Mouse (Mus musculus): ENCODE results near the gene N6amt1.

Gene N6amt1

GRCm38 (mm10) chr16:87387444-87387977 lies 33.5 kb downstream of the N6amt1 start:
- no peak for DNase-seq (ENCODE audit: low spot score)

DNA sequence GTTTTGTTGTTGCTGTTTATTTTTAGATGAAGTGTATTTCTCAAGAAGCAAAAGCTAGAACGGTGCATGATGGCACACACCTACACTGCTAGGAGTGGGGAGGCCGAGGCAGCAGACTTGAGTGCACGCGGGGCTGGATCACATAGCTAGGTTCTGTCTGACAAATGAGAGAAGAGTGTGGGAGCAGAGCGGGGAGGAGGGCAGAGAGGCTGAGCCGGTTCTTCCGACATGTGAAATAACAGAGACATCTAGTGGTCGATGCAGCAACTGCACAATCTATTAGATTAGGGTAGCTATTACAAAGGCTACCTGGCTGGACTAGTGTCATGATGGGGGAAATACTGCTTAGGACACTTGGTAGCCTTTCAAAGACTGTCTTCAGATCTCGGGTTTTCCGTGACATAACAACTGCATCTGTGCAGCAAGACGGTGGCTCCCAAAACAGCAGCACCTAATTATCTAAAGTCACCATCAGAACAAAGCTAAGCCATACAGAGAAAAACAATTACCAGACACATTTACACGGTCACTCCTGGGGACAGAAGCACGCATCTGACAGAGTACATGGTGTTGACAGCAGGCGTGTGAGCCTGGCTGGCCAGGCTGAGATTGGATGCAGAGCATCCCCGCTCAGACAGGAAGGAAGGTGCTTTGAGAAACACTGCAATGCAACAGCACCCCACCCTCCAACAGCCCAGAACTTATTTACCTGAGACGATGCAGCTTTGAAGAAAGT lies 40.0 kb downstream of the N6amt1 start:
- peak; percentile 85 for DNase-seq (ENCODE audit: low spot score)

- DNase-seq (ENCODE audit: low spot score): no peak
These were observed 51.0 kb downstream of the N6amt1 start for GRCm38 (mm10) chr16:87405001-87405400.

Data from embryo, embryonic 10 days (tissue).